Mouse (Mus musculus): ENCODE results near the gene Pbx2.

Pbx2 gene

DNA sequence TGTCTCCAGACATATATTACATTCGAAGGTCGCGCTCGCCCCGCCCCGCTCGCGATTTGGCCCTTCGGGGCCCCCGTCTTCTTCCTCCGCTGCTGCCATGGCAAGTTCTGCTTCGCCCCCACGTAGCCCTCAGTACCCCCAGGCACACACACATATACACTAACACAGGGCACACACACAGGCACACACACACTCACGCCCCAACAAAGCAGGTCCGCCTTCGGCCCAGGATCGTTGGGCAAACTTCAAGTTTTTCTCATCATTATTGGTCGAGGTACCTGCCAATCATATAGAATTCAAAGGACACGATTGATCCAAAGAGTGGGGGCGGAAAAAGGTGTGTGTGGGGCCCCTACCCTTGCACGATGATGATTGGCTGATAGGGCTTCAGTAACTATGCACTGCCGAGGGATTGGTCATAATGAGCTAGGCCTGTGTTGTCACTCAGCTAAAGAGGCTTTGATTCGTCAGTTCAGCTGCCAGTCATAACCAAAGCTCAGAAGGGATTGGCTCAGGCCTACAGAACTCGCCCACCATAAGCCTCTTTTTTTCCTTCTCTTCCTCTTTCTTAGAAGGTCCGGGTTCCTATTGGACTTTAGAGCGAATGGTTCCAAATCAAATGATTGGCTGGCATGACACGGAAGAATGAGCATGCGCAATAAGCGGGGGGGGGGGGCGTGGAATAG lies 12.5 kb downstream of the Pbx2 start, which contains the start of gene Rnf5:
Gene Rnf5, minus strand, starts transcription at position 316 of the 686 bp plus-strand sequence.
- in situ Hi-C loops (cut with MseI, MboI), result no loop called here

DNA sequence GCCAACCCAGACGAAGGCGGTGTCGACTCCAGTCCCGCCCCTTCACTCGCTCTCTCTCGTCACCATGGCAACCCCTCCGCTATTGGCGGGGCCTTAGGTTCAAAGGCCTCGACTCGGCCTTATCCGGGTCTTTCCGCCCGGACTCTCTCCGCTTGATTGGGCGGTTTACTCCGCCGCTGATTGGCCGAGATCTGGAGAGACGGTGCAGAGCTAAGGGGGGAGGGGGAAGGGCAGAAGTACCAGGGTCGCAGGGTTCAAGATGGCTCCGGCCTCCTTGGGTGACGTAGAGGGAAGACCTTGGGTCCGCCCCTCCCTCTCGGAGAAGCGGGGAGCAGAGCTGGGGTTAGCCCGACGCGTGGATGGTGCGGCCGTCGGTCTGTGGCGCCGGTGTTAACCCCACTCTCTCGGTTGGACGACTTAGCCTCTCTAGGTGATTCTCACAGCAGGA lies 13.0 kb downstream of the Pbx2 start, which contains the start of gene Agpat1:
Gene Agpat1, plus strand, starts transcription at position 202 of the 448 bp plus-strand sequence.
- in situ Hi-C loops (cut with MseI, MboI), result no loop called here

DNA sequence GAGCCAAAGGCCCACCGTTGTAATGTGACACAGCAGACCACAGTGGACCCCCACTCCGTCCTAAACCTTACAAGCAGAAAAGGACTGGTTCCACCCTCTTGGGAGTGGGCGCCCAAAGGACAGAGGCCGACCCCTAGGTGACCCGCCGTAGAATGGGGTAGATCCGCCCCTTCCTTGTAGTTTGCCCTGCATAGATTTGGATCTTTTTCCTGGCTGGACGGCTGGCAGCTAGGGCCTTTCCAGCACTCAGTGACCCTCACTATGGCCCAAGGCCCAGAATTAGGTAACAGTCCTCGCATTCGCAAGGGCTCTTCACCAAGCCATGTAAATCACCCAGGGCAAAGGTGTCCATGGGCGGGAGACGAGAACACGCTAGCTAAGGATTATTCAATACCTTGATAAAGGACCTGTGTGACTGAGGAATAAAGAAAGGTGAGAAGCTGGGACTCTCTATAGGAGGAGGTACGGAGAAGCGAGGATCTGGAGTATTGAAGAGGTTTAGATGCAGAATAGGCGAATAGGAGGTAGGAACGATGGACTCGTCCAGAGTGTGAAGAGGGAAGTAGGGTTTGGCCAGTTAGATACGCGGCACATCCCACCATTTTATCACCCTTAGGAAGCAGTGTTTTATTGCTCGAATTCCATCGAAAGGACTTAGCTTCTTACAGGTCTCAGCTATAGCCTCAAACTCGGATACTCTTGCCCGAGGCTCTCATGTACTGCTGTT lies 13.6 kb downstream of the Pbx2 start:
- in situ Hi-C loops (cut with MseI, MboI), result no loop called here

- in situ Hi-C loops (cut with MseI, MboI), result no loop called here
Observed at GRCm38 (mm10) chr17:34605609-34606008, 14.5 kb downstream of the Pbx2 start.

DNA sequence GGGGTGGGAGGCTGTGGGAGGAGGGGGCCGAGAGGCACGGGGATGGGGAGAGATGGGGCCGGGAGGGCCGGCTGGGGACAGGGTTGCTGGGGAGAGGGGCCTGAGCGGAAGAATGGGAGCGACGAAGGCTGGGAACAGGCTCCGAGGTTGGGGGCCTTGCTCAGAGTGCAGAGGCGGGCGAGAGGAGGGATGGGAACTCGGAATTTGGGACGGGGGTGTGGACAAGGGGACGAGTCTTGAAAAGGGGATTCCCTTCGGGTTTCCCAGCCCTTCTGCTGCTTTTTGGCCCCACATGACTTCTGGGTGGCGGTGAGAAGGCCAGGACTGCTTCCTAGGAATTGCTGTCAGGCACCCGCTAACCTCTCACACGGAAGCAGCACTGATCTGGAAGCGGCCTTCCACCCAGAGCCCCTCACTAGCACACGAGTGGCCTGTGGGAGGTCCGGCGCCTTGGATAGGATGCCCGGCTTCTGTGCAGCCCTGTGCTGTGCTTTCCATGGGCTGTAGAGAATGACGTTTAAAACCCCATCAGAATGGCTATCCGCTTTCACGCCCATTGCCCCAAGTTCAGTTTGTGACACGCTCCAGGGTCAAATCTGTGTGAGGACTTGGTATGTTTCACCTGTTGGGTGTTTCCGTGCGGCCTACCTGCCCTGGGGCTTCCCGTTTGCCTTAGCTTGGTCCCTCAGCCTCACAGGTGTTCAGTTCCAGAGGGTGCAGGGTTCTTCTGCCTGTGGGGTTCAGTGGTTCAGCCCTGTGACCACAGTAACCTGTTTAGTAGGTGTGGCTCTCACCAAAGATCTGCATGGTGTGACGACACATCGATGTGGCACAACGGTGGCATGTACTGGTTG lies 15.3 kb downstream of the Pbx2 start:
- in situ Hi-C loops (cut with MseI, MboI), result no loop called here

GRCm38 (mm10) chr17:34607997-34608396 lies 16.9 kb downstream of the Pbx2 start:
- in situ Hi-C loops (cut with MseI, MboI), result no loop called here

DNA sequence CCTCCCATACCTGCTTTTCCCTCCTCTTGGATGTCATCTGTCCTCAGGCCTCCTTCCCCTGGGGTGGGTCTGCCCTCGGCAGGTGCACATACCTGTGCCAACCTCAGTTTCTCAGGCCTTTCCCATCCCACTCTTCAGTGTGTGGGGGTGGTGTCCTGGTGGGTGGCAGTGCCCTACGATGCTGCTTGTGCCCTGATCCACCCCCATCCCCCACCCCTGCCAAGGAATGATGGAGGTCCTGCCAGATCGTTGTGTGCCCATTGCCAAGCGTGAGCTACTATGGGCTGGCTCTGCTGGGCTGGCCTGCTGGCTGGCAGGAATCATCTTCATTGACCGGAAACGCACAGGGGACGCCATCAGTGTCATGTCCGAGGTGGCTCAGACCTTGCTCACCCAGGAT lies 20.0 kb downstream of the Pbx2 start:
- in situ Hi-C loops (cut with MseI, MboI), result loop anchor here in 1 of 2 experiments (5.0 kb wide), 1 partner anchor 34 kb away; no protein-coding TSS in a partner anchor

GRCm38 (mm10) chr17:34613054-34613645 lies 22.1 kb downstream of the Pbx2 start:
- in situ Hi-C loops (cut with MseI, MboI), result loop anchor here in 1 of 2 experiments (5.0 kb wide), 1 partner anchor 36 kb away; no protein-coding TSS in a partner anchor

DNA sequence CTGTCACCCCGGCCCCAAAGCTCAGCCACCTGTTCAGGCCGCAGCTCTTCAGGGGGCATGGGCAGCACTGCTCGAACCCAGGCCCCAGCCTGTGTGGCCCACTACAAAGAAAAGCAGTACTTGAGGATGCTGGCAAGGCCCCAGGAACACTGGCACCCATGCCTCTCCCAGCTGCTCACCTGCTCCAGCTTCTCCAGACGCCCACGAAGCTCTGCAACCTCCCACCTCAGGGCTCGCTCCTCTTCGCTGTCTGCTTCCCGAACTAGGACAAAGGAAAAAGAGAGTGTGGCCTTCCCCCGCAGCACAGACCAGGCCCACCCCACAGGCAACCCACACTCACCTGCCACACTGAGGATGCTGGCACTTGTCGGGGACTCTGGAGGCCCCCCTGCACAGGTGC lies 22.8 kb downstream of the Pbx2 start:
- in situ Hi-C loops (cut with MseI, MboI), result loop anchor here in 1 of 2 experiments (5.0 kb wide), 1 partner anchor 37 kb away; no protein-coding TSS in a partner anchor

- in situ Hi-C loops (cut with MseI, MboI), result no loop called here
Observed at GRCm38 (mm10) chr17:34615871-34616270, 24.8 kb downstream of the Pbx2 start, which contains the start of gene Egfl8. Gene Egfl8, minus strand, starts transcription at chr17:34615971.

DNA sequence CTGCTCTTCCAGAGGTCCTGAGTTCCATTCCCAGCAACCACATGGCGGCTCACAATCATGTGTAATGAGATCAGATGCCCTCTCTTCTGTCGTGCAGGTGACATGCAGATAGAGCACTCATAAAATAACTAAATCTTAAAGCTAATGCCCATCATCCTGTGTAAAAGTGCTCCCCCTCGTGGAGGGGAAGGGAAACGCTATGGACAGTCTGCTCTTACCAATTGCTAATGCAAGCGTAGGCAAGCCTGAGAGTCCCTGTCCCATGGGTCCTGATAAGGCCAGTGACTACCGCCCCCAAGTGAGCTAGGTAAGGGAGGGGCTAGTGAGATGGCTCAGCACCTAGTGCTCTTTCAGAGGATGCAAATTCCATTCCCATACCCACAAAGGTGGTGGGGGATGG lies 27.9 kb downstream of the Pbx2 start:
- in situ Hi-C loops (cut with MseI, MboI), result no loop called here

GRCm38 (mm10) chr17:34621006-34621405 lies 29.9 kb downstream of the Pbx2 start:
- in situ Hi-C loops (cut with MseI, MboI), result no loop called here

DNA sequence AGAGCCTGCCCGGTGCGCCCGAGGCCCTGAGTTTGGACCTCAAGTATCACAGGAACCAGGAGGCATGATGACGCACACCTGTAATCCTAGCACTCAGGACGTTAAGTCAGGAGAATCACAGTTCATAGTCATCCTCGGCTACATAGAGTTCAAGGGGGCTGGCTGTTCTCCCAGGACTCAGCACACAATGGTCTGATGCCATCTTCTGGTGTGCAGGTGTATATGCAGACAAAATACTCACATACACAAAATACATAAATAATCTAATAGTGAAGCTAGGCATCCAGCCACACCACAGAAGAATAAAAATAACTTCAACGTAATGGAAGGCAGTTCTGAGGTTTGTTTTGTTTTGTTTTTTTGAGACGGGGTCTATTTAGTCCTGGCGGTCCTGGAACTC lies 32.1 kb downstream of the Pbx2 start:
- in situ Hi-C loops (cut with MseI, MboI), result no loop called here

DNA sequence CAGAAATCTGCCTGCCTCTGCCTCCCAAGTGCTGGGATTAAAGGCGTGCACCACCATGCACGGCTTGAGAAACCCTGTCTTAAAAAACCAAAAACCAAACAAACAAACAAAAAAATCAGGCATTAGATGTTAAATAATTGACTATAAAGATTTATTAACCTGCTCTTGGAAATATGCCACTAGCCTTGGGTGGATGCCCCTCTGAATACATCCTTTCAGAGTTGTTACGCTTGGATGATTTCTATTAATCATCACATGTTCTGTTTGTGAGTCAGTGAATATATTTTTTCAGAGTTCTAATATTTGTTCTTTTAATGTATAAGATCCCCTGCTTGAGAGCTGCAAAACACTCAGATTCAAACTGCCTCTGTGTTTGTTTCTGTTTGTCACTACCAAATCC lies 33.9 kb downstream of the Pbx2 start:
- in situ Hi-C loops (cut with MseI, MboI), result no loop called here

DNA sequence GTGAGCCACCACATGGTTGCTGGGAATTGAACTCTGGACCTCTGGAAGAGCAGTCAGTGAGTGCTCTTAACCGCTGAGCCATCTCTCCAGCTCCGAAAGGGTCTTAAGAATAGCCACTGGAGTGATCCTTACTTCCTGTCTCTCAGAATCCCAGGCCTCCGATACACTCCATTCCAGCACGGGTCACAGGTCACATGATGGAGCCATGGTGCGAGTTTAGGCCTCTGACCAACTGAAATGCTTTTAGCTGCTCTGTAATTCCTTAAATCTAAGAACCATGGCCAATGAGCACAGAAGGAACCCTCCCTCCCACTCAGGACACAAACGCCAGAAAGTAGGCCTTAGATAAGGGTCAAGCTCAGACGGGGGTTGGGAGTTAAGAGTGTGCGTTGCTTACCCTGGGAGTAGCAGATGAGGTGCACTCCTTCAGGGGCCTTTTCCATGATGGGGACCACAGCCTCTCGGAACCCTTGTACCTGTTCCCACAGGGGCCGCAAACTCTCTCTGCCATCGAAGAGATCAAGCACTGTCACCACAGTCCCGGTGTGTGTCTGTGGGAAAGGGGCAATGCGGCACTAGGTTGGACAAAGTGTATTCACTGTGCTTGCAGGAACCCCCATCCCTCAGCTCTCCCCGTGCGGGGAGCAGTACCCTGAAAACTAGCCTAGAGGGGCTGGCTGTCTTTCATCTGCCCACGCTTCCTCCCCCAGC lies 35.2 kb downstream of the Pbx2 start:
- in situ Hi-C loops (cut with MseI, MboI), result no loop called here

GRCm38 (mm10) chr17:34626773-34627092 lies 35.7 kb downstream of the Pbx2 start:
- in situ Hi-C loops (cut with MseI, MboI), result no loop called here

DNA sequence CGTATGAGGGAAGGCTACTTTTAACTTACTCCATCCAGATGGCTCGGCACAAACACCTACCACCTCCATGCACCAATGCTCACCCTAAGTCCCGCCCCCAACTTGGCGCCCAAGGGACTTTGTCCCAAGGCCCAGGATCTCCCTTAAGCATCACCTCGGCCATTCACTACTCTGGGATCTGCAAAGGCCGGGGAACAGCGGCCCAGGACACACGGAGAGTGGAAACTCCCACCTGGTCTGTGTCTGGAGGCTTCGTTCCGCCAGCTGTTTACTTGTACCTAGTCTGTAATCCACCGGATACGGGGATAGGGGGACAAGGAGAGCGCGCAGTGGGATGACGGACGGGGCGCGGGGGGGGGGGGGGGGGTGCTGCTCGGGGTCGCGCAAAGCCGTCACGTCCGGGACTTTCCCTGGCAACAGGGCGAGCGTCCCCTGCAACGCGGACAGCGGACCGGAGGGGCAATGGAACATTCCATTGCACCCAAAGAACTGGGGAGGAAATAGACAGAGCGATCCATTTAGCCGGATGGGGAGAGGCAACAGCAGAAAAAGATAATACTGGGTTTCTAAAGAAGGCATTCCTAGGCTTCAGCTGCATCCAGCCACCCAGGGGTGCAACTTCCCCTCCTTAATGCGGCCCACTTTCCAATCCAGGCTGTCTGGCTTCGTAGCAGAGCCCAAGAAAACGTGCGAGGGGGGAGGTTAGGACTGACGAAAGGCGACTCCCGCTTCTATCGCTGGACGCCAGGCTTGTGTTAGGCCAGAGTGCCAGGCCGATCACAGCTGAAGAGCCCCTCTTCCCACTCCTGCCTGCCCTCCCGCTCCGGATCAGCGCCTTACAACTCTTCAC lies 36.3 kb downstream of the Pbx2 start:
- in situ Hi-C loops (cut with MseI, MboI), result no loop called here

GRCm38 (mm10) chr17:34627943-34628643 lies 37.0 kb downstream of the Pbx2 start, which contains the start of gene Ppt2:
Gene Ppt2, minus strand, starts transcription at chr17:34628510.
- in situ Hi-C loops (cut with MseI, MboI), result no loop called here

DNA sequence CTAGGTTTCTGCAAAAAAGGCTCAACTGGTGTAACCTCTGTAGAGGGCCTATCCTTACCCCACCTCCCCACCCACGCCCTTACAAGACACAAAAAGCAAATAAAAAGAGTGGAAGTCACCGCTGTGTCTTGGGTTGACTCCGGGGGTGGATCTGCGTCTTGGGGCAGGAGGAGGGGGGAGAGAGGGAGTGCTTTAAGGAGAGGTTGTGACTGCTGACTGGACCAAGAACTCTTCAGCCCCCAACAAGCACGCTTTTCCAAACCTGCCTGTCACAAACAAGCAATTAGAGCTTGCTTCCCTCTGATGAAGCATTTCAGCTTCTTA lies 37.5 kb downstream of the Pbx2 start:
- in situ Hi-C loops (cut with MseI, MboI), result no loop called here

All from mouse trophoblast stem cell (cell line).